Mouse (Mus musculus) CD4-positive, CD25-positive, alpha-beta regulatory T cell, adult 2 months (primary cell): ENCODE results near the gene Olfr1291-ps1.

ENCODE experiments used
- DNase-seq: peaks from one replicate; pipeline ENCODE4 v3.0.0-alpha.2; 2012; ENCODE audit warnings: low read depth, low spot score

The Olfr1291-ps1 gene

DNA sequence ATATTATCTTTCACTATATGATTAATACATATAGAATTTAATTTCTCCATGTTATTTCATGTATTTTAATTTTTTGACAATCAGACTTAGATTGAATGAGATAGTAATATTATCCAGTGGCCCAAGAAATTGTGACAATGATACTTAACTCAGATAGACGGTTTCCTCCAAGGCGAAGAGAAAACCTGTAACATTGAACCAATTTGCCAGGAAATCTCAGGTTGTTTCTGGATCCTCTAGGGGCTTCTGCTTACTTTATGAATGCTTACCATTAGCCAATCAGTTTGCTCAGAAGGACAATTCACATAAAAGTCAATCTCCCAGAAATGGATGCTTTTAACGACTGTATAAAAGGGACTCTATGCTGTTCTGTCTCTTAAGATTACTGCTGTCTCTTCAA, at the start of gene Olfr1291-ps1:
Olfr1291-ps1 (plus strand) TSS at position 301 of the 400 bp plus-strand sequence.
- no peak for DNase-seq

DNA sequence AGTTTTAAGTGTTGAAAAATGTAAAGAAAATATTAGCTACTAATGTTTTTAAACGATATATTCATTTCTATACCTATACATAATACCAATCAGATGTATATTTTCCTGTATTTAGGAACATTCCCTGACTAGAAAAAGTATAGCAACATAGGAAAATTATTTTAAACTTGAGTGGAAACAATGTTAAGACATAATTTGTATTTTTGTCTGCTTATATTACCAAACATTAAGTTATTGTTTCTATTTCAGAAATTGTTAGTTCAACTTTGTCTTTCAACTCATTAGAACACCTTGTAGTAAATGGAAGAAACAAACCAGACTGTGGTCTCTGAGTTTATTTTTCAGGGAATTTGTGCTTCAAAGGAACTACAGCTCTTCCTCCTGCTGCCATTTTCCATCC, 48.1 kb upstream of the Olfr1291-ps1 start, which contains the start of gene Olfr1287:
Olfr1287 (plus strand) TSS at position 301 of the 400 bp plus-strand sequence.
- no peak for DNase-seq

DNA sequence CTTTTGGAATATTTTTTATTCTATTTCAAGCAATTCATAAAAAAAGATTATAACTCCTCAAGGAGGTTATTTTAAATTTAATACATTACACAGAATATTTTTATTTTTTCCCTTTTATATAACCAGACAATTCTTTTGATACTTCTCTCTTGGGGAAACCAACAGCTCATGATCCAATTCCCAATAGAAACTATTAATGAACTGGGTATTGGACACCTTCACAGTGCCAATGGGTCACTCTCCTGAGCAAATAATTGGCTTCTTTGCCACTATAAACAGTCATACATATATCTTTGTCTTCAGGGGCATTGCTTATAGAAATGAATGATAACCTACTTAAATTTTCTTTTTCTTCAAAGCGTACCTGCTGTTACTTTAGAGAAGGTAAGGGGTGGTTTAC, 23.2 kb upstream of the Olfr1291-ps1 start, which contains the start of gene Olfr1288:
Olfr1288 (plus strand) TSS at position 301 of the 400 bp plus-strand sequence.
- DNase-seq = no peak

DNA sequence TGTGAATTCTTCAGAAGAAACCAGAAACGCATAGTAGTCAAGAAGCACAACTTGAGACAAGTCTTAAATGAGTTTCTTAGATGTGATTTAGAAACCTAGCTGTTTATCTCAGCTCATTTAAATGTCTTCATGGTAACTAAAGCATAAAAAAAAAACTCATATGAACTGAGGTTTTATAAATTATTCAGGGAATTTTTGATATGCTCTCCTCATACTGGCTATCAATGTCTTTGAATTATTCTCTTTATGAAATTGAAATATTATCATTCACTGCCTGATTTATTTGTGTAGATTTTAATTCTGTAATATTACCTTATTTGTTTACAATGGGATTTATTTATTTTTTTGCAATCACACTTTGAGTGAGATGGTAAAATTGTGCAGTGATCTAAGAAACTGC, 16.5 kb upstream of the Olfr1291-ps1 start, which contains the start of gene Olfr1289:
Olfr1289 (plus strand) TSS at position 301 of the 400 bp plus-strand sequence.
- no peak for DNase-seq

DNA sequence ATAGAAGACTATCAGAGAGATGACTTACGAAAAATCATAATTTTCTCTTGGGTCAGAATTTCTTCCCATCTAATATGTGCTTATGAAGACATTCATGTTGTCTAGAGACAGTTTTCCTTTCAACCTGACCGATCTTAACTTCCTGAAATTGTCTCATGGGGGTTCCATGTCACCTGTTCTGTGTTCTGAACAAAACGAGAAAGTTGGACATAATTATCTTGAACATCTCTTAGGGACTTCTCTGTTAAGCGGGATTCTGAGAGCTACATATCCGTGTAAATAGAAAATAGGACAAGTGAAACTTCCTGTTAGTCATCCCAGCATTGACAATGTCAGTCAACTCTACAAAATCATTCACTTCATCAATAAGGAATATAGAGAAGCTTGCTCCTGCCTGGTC, 3.3 kb upstream of the Olfr1291-ps1 start, which contains the start of gene Olfr1290:
Olfr1290 (minus strand) TSS at position 101 of the 400 bp plus-strand sequence.
- DNase-seq = no peak

DNA sequence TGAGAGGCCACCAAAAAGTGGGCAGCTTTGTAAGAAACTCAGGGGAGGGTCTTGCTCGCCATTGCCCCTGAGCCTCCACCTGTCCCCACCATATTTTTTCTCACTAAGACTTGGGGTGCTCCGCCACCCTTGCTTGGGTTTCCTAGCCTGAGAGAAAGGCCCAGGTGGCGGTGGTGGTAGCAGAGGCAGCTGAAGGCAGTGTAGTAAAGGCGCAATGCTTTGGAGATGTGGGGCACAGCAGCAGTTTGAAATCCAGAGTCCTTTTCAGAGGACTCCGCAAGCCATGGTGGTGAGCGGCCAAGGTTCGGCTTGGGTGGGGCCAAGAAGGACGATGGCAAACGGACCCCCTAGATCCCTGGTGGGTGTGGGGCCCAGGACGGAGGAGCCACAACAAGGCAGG, 20.5 kb downstream of the Olfr1291-ps1 start:
- DNase-seq = no peak

DNA sequence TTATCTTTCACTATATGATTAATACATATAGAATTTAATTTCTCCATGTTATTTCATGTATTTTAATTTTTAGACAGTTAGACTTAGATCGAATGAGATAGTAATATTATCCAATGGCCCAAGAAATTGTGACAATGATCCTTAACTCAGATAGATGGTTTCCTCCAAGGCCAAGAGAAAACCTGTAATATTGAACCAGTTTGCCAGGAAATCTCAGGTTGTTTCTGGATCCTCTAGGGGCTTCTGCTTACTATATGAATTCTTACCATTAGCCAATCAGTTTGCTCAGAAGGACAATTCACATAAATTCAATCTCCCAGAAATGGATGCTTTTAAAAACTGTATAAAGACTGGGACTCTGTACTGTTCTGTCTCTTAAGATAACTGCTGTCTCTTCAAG, 27.9 kb downstream of the Olfr1291-ps1 start, which contains the start of gene Olfr1293-ps:
Olfr1293-ps (plus strand) TSS at position 301 of the 400 bp plus-strand sequence.
- DNase-seq = no peak

DNA sequence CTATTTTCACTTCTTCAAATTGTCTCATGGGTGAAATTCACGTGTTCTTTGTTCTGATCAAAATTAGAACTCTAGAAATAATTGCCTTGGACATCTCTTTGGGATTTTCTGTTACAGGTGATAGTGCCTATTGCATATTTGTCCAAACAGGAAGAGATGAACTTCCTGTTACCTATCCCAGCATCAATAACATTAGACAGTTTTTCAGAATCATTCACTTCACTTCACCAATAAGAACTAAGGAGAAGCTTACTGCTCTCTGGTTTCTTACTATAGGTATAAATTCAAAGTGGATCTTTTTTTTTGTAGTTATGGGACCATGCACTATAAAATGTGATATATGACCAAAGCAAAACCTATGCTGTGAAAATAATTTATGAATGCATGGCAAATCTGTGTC, 43.2 kb downstream of the Olfr1291-ps1 start, which contains the start of gene Olfr1294:
Olfr1294 (minus strand) TSS at position 101 of the 400 bp plus-strand sequence.
- DNase-seq = no peak
